14 mouse cellular contexts compared by ENCODE assay signal in genomic region chr9:44126746-44127145, GRCm38 (mm10). TPM values are rescaled to one million over a fixed set of nuclear protein-coding genes. Genes with fewer than 3 reads are reported as not detected.
DNase-seq lines count a peak whose midpoint lies in the region; ATAC-seq and TF ChIP-seq lines count a peak whose summit lies in the region.
"Had no signal": no experiment of that assay in that cellular context is flagged by ENCODE, and none has a peak within 500 bp of the region (broad histone marks: within the 10 kb centered on the region; RNA-seq: fewer than 3 reads in every experiment).

No protein-coding gene starts in this region.

- no peak overlapping the region for H3K4me2 ChIP-seq in embryonic facial prominence, embryonic 15.5 days (replicated peaks)
- no peak overlapping the region for H3K4me2 ChIP-seq in heart, postnatal 0 days (ENCODE audit: low read depth, low read length)
- H3K4me2 ChIP-seq in midbrain, embryonic 11.5 days = no peak overlapping the region
- H3K4me2 ChIP-seq: midbrain, embryonic 12.5 days had no signal

- no peak overlapping the region for H3K4me3 ChIP-seq in embryonic facial prominence, embryonic 15.5 days (replicated peaks)
- H3K4me3 ChIP-seq in embryonic facial prominence, embryonic 10.5 days = no peak overlapping the region
- H3K4me3 ChIP-seq in heart, postnatal 0 days (ENCODE audit: low read depth, low read length) = no peak overlapping the region
- H3K4me3 ChIP-seq in midbrain, embryonic 11.5 days (ENCODE audit: low read depth, low read length) = no peak overlapping the region
- H3K4me3 ChIP-seq in midbrain, embryonic 10.5 days = no peak overlapping the region
- H3K4me3 ChIP-seq: erythroblast, embryonic 14.5 days; liver, embryonic 13.5 days; midbrain, embryonic 12.5 days; neural tube, embryonic 12.5 days had no signal

- no peak for ATAC-seq in embryonic facial prominence, embryonic 15.5 days (ENCODE audit: insufficient number of reproducible peaks, low FRiP score, low TSS enrichment, low read depth)
- ATAC-seq in heart, postnatal 0 days (ENCODE audit: insufficient read depth, low read depth) = no peak
- no peak for ATAC-seq in midbrain, embryonic 11.5 days (ENCODE audit: low FRiP score)

- intact Hi-C loops in heart, postnatal 14 days (cut with DNase I) = loop anchor here (1.0 to 5.0 kb wide), 3 partner anchors 56 to 266 kb away; no protein-coding TSS in a partner anchor
- intact Hi-C loops in left cerebral cortex, postnatal 25 days (cut with DNase I) = loop anchor here (1.0 to 5.0 kb wide), 2 partner anchors 108 to 266 kb away; partner anchors contain the start of gene Cbl

- H3K9me3 ChIP-seq in embryonic facial prominence, embryonic 15.5 days (replicated peaks) = no peaks in the 10 kb centered on the region
- no peaks in the 10 kb centered on the region for H3K9me3 ChIP-seq in embryonic facial prominence, embryonic 10.5 days
- no peaks in the 10 kb centered on the region for H3K9me3 ChIP-seq in heart, postnatal 0 days (replicated peaks; ENCODE audit: control insufficient read depth, low read length)
- no peaks in the 10 kb centered on the region for H3K9me3 ChIP-seq in midbrain, embryonic 11.5 days (ENCODE audit: control insufficient read depth, low read length)
- H3K9me3 ChIP-seq in midbrain, embryonic 10.5 days (replicated peaks) = no peaks in the 10 kb centered on the region
- H3K9me3 ChIP-seq: liver, embryonic 13.5 days; midbrain, embryonic 12.5 days; neural tube, embryonic 12.5 days had no signal

- WGBS in embryonic facial prominence, embryonic 15.5 days = 83% methylated on average over 3 of the region's 3 CpGs
- WGBS in embryonic facial prominence, embryonic 10.5 days = 86% methylated on average over 3 of the region's 3 CpGs
- 81% methylated on average over 3 of the region's 3 CpGs for WGBS in heart, postnatal 0 days
- WGBS in midbrain, embryonic 11.5 days = 91% methylated on average over 3 of the region's 3 CpGs
- WGBS in midbrain, embryonic 10.5 days = 87% methylated on average over 3 of the region's 3 CpGs

- H3K4me1 ChIP-seq in embryonic facial prominence, embryonic 15.5 days = peaks cover 35% of the 10 kb centered on the region
- peaks cover 46% of the 10 kb centered on the region for H3K4me1 ChIP-seq in embryonic facial prominence, embryonic 10.5 days
- peaks cover 20% of the 10 kb centered on the region for H3K4me1 ChIP-seq in heart, postnatal 0 days (ENCODE audit: control insufficient read depth, insufficient read depth)
- H3K4me1 ChIP-seq in midbrain, embryonic 11.5 days (ENCODE audit: control insufficient read depth, insufficient read depth, low read length) = peaks cover 21% of the 10 kb centered on the region
- peaks cover 56% of the 10 kb centered on the region for H3K4me1 ChIP-seq in midbrain, embryonic 10.5 days

- peak overlapping the region; percentile 56; the same call in 1 of the 2 replicates for H3K27ac ChIP-seq in embryonic facial prominence, embryonic 15.5 days (replicated peaks)
- H3K27ac ChIP-seq in embryonic facial prominence, embryonic 10.5 days (replicated peaks) = no peak overlapping the region
- peak overlapping the region; percentile 77 for H3K27ac ChIP-seq in heart, postnatal 0 days (ENCODE audit: low read depth)
- H3K27ac ChIP-seq in midbrain, embryonic 11.5 days (ENCODE audit: low read depth, low read length) = no peak overlapping the region
- no peak overlapping the region; the same call in 1 of the 2 replicates for H3K27ac ChIP-seq in midbrain, embryonic 10.5 days (replicated peaks)
- H3K27ac ChIP-seq: liver, embryonic 13.5 days; midbrain, embryonic 12.5 days; neural tube, embryonic 12.5 days had no signal

- DNase-seq in embryonic facial prominence, embryonic 10.5 days (ENCODE audit: low spot score) = no peak
- DNase-seq in heart, postnatal 0 days (ENCODE audit: low spot score) = no peak
- DNase-seq in heart, postnatal 14 days = no peak
- peak; percentile 75 for DNase-seq in midbrain, embryonic 11.5 days (ENCODE audit: low spot score, missing footprints)
- no peak for DNase-seq in midbrain, embryonic 10.5 days (ENCODE audit: low spot score)
- DNase-seq in layer of hippocampus, adult 18-20 months (ENCODE audit: low spot score in 2 of 2) = no peak
- DNase-seq in left cerebral cortex, postnatal 25 days (ENCODE audit: low spot score in 2 of 2) = no peak
- DNase-seq: liver, embryonic 13.5 days had no signal

- 0 out of 2 replicates have a peak, but pooled peaks cover 4% of the 10 kb centered on the region for H3K27me3 ChIP-seq in embryonic facial prominence, embryonic 15.5 days
- peaks cover 19% of the 10 kb centered on the region for H3K27me3 ChIP-seq in embryonic facial prominence, embryonic 10.5 days (replicated peaks; ENCODE audit: low read depth, poor library complexity, severe bottlenecking)
- H3K27me3 ChIP-seq in heart, postnatal 0 days (ENCODE audit: control insufficient read depth, insufficient read depth, low read length) = no peaks in the 10 kb centered on the region
- no peaks in the 10 kb centered on the region; the same call in 1 of the 2 replicates for H3K27me3 ChIP-seq in midbrain, embryonic 11.5 days (ENCODE audit: control insufficient read depth, insufficient read depth, low read length)
- H3K27me3 ChIP-seq in midbrain, embryonic 10.5 days (ENCODE audit: low read depth, poor library complexity, severe bottlenecking) = peaks cover 26% of the 10 kb centered on the region

- H3K9ac ChIP-seq in embryonic facial prominence, embryonic 15.5 days = no peak overlapping the region
- no peak overlapping the region for H3K9ac ChIP-seq in heart, postnatal 0 days (replicated peaks; ENCODE audit: low read depth, low read length)
- H3K9ac ChIP-seq in midbrain, embryonic 11.5 days (ENCODE audit: low read length) = no peak overlapping the region
- H3K9ac ChIP-seq: liver, embryonic 13.5 days; midbrain, embryonic 12.5 days; neural tube, embryonic 12.5 days had no signal

- no peak for TF ChIP-seq EP300 in heart, postnatal 0 days (IDR thresholded peaks at IDR 0.05; ENCODE audit: low read depth)

- TF ChIP-seq CTCF in heart, postnatal 0 days (IDR thresholded peaks at IDR 0.05; ENCODE audit: low read depth) = no peak

- H3K36me3 ChIP-seq in embryonic facial prominence, embryonic 15.5 days = no peaks in the 10 kb centered on the region
- H3K36me3 ChIP-seq in embryonic facial prominence, embryonic 10.5 days (replicated peaks) = no peaks in the 10 kb centered on the region
- no peaks in the 10 kb centered on the region for H3K36me3 ChIP-seq in heart, postnatal 0 days (replicated peaks; ENCODE audit: control insufficient read depth, insufficient read depth, low read length)
- H3K36me3 ChIP-seq in midbrain, embryonic 11.5 days (ENCODE audit: control insufficient read depth, insufficient read depth, low read length) = no peaks in the 10 kb centered on the region
- H3K36me3 ChIP-seq in midbrain, embryonic 10.5 days = no peaks in the 10 kb centered on the region
- H3K36me3 ChIP-seq: liver, embryonic 13.5 days; midbrain, embryonic 12.5 days; neural tube, embryonic 12.5 days had no signal

RNA-seq across cellular contexts. Expression of gene Mcam, which starts 7.5 kb away (rescaled TPM):
- polyA plus RNA-seq in embryonic facial prominence, embryonic 15.5 days (2015; fragmentation: Nextera tagmentation; extraction: Ambion mirVana) = 38.7 and 42.1 TPM in 2 replicates
- polyA plus RNA-seq in embryonic facial prominence, embryonic 10.5 days (2016; fragmentation: Nextera tagmentation; extraction: Ambion mirVana) = 11.2 and 12.3 TPM in 2 replicates
- 190 and 209 TPM in 2 replicates for total RNA-seq in heart, postnatal 0 days (2014; rRNA removed; ENCODE audit: low replicate concordance)
- 47.1 and 54.2 TPM in 2 replicates for polyA plus RNA-seq in heart, postnatal 0 days (2015; fragmentation: Nextera tagmentation; extraction: Ambion mirVana)
- total RNA-seq in heart, postnatal 14 days (2021) = 10 to 100 TPM; 81.2 to 82.3 TPM
- 14.5 and 15.2 TPM in 2 replicates for polyA plus RNA-seq in midbrain, embryonic 11.5 days (2014; fragmentation: Nextera tagmentation; extraction: Ambion mirVana)
- polyA plus RNA-seq in midbrain, embryonic 10.5 days (2016; fragmentation: Nextera tagmentation; extraction: Ambion mirVana) = 12.0 and 13.7 TPM in 2 replicates
- 10 to 100 TPM in 1 of 2 experiments, 1 to 10 TPM in 1; 7.9 to 11.3 TPM for total RNA-seq in layer of hippocampus, adult 18-20 months (2021)
- 10 to 100 TPM; 13.2 to 14.8 TPM for total RNA-seq in left cerebral cortex, postnatal 25 days (2021)
- polyA plus RNA-seq: erythroblast, embryonic 14.5 days had no signal

RNA-seq across cellular contexts. Expression of gene Rnf26, which starts 13.4 kb away (rescaled TPM):
- polyA plus RNA-seq in embryonic facial prominence, embryonic 15.5 days (2015; fragmentation: Nextera tagmentation; extraction: Ambion mirVana) = 68.0 and 69.8 TPM in 2 replicates
- polyA plus RNA-seq in embryonic facial prominence, embryonic 10.5 days (2016; fragmentation: Nextera tagmentation; extraction: Ambion mirVana) = 80.1 and 80.9 TPM in 2 replicates
- 13.0 and 16.6 TPM in 2 replicates for total RNA-seq in heart, postnatal 0 days (2014; rRNA removed; ENCODE audit: low replicate concordance)
- polyA plus RNA-seq in heart, postnatal 0 days (2015; fragmentation: Nextera tagmentation; extraction: Ambion mirVana) = 13.7 and 14.1 TPM in 2 replicates
- total RNA-seq in heart, postnatal 14 days (2021) = 10 to 100 TPM; 10.1 to 11.3 TPM
- polyA plus RNA-seq in midbrain, embryonic 11.5 days (2014; fragmentation: Nextera tagmentation; extraction: Ambion mirVana) = 49.5 and 56.4 TPM in 2 replicates
- polyA plus RNA-seq in midbrain, embryonic 10.5 days (2016; fragmentation: Nextera tagmentation; extraction: Ambion mirVana) = 81.3 and 81.5 TPM in 2 replicates
- 10 to 100 TPM; 29.7 to 29.8 TPM for total RNA-seq in layer of hippocampus, adult 18-20 months (2021)
- 10 to 100 TPM; 30.6 to 31.5 TPM for total RNA-seq in left cerebral cortex, postnatal 25 days (2021)

RNA-seq across cellular contexts. Expression of gene Gm49380, which starts 13.4 kb away (rescaled TPM):
- polyA plus RNA-seq in embryonic facial prominence, embryonic 15.5 days (2015; fragmentation: Nextera tagmentation; extraction: Ambion mirVana) = 0.27 and 0.46 TPM in 2 replicates
- 0.31 and 0.49 TPM in 2 replicates for polyA plus RNA-seq in embryonic facial prominence, embryonic 10.5 days (2016; fragmentation: Nextera tagmentation; extraction: Ambion mirVana)
- total RNA-seq in heart, postnatal 0 days (2014; rRNA removed; ENCODE audit: low replicate concordance) = not detected in 2 replicates
- 0.10 TPM in 1 of 2 replicates, not detected in the other for polyA plus RNA-seq in heart, postnatal 0 days (2015; fragmentation: Nextera tagmentation; extraction: Ambion mirVana)
- under 1 TPM in 1 of 2 experiments, not detected in 1; 0.12 TPM for total RNA-seq in heart, postnatal 14 days (2021)
- polyA plus RNA-seq in midbrain, embryonic 11.5 days (2014; fragmentation: Nextera tagmentation; extraction: Ambion mirVana) = 0.23 and 0.36 TPM in 2 replicates
- polyA plus RNA-seq in midbrain, embryonic 10.5 days (2016; fragmentation: Nextera tagmentation; extraction: Ambion mirVana) = 0.35 and 0.63 TPM in 2 replicates
- under 1 TPM in 1 of 2 experiments, not detected in 1; 0.38 TPM for total RNA-seq in layer of hippocampus, adult 18-20 months (2021)
- total RNA-seq in left cerebral cortex, postnatal 25 days (2021) = under 1 TPM; 0.14 to 0.27 TPM
- total RNA-seq: common myeloid progenitor, adult 5-6 weeks had no signal
- polyA plus RNA-seq: erythroblast, embryonic 14.5 days; liver, embryonic 13.5 days had no signal

RNA-seq across cellular contexts. Expression of gene C1qtnf5, which starts 19.7 kb away (rescaled TPM):
- 5.3 and 6.0 TPM in 2 replicates for polyA plus RNA-seq in embryonic facial prominence, embryonic 15.5 days (2015; fragmentation: Nextera tagmentation; extraction: Ambion mirVana)
- polyA plus RNA-seq in embryonic facial prominence, embryonic 10.5 days (2016; fragmentation: Nextera tagmentation; extraction: Ambion mirVana) = 0.27 and 0.75 TPM in 2 replicates
- total RNA-seq in heart, postnatal 0 days (2014; rRNA removed; ENCODE audit: low replicate concordance) = 9.0 TPM in 2 replicates
- 4.1 and 4.5 TPM in 2 replicates for polyA plus RNA-seq in heart, postnatal 0 days (2015; fragmentation: Nextera tagmentation; extraction: Ambion mirVana)
- total RNA-seq in heart, postnatal 14 days (2021) = 10 to 100 TPM; 15.2 to 19.5 TPM
- polyA plus RNA-seq in midbrain, embryonic 11.5 days (2014; fragmentation: Nextera tagmentation; extraction: Ambion mirVana) = 0.85 and 0.99 TPM in 2 replicates
- 0.29 and 0.93 TPM in 2 replicates for polyA plus RNA-seq in midbrain, embryonic 10.5 days (2016; fragmentation: Nextera tagmentation; extraction: Ambion mirVana)
- total RNA-seq in layer of hippocampus, adult 18-20 months (2021) = 10 to 100 TPM; 16.9 to 21.2 TPM
- 10 to 100 TPM; 23.1 to 26.1 TPM for total RNA-seq in left cerebral cortex, postnatal 25 days (2021)
- total RNA-seq: common myeloid progenitor, adult 5-6 weeks had no signal

RNA-seq across cellular contexts. Expression of gene Mfrp, which starts 25.2 kb away (rescaled TPM):
- 0.08 and 0.20 TPM in 2 replicates for polyA plus RNA-seq in embryonic facial prominence, embryonic 15.5 days (2015; fragmentation: Nextera tagmentation; extraction: Ambion mirVana)
- polyA plus RNA-seq in embryonic facial prominence, embryonic 10.5 days (2016; fragmentation: Nextera tagmentation; extraction: Ambion mirVana) = 0.09 and 0.12 TPM in 2 replicates
- not detected in 2 replicates for total RNA-seq in heart, postnatal 0 days (2014; rRNA removed; ENCODE audit: low replicate concordance)
- polyA plus RNA-seq in heart, postnatal 0 days (2015; fragmentation: Nextera tagmentation; extraction: Ambion mirVana) = not detected in 2 replicates
- total RNA-seq in heart, postnatal 14 days (2021) = not detected
- not detected in 2 replicates for polyA plus RNA-seq in midbrain, embryonic 11.5 days (2014; fragmentation: Nextera tagmentation; extraction: Ambion mirVana)
- polyA plus RNA-seq in midbrain, embryonic 10.5 days (2016; fragmentation: Nextera tagmentation; extraction: Ambion mirVana) = 0.07 and 0.17 TPM in 2 replicates
- 1 to 10 TPM in 1 of 2 experiments, under 1 TPM in 1; 0.30 to 1.8 TPM for total RNA-seq in layer of hippocampus, adult 18-20 months (2021)
- total RNA-seq in left cerebral cortex, postnatal 25 days (2021) = 1 to 10 TPM in 1 of 2 experiments, under 1 TPM in 1; 0.55 to 1.6 TPM
- total RNA-seq: adrenal gland, adult 18-20 months; common myeloid progenitor, adult 5-6 weeks had no signal
- polyA plus RNA-seq: erythroblast, embryonic 14.5 days; liver, embryonic 13.5 days; midbrain, embryonic 12.5 days had no signal

Comparison
In these comparisons a context has a peak if more than half of its experiments do, and no peak if none do; other contexts are left out.
1. H3K27ac ChIP-seq: peak in embryonic facial prominence, embryonic 15.5 days (single experiment) and heart, postnatal 0 days (single experiment); none in embryonic facial prominence, embryonic 10.5 days (single experiment), midbrain, embryonic 11.5 days (single experiment) and midbrain, embryonic 10.5 days (single experiment).